Mouse (Mus musculus): ENCODE measurements around the gene Pdzk1ip1.

DNA sequence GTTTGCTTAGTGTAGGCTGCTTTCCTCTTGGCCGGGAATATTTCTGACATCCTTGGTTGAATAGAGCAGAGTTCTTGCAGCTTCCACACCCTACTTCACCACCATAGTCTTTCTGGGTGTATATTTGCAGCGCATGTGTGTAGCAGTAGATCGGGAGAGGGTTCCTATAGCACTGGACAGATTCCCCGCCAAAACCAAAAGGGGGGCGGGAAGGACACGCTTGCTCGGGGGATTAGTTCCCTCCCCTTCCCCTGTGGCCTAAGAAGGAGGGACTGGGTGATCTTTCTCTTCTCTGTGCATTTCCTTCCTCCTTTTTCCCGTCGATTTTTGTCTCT, 26.0 kb upstream of the Pdzk1ip1 start:
- no peak for TF ChIP-seq POLR2A (IDR thresholded peaks at IDR 0.05; ENCODE audit: low read depth, low read length)
- TF ChIP-seq CTCF (IDR thresholded peaks at IDR 0.05; ENCODE audit: extremely low read depth, insufficient read length, insufficient replicate concordance, low read depth, low read length), result no peak

Data from small intestine, adult 2 months (tissue).